Mouse (Mus musculus) spleen, postnatal 36 days (tissue): ENCODE results near the gene Zfp60.
"Not testable (repeated sequence)": the region's sequence is repeated elsewhere in the genome, so short reads cannot be mapped to it uniquely, and the experiment has no call there.

Source experiments
- DNase-seq, 2 experiments: peaks; one replicate each; pipeline ENCODE4 v3.0.0; 2022; ENCODE audit warnings: low spot score in 2 of 2, mixed read lengths in 1 of 2

Gene Zfp60

GRCm38 (mm10) chr7:27793865-27794264 is 62.7 kb downstream of the Zfp60 start:
- not testable (repeated sequence) for DNase-seq

GRCm38 (mm10) chr7:27794566-27794965 is 63.4 kb downstream of the Zfp60 start:
- DNase-seq, result no peak

DNA sequence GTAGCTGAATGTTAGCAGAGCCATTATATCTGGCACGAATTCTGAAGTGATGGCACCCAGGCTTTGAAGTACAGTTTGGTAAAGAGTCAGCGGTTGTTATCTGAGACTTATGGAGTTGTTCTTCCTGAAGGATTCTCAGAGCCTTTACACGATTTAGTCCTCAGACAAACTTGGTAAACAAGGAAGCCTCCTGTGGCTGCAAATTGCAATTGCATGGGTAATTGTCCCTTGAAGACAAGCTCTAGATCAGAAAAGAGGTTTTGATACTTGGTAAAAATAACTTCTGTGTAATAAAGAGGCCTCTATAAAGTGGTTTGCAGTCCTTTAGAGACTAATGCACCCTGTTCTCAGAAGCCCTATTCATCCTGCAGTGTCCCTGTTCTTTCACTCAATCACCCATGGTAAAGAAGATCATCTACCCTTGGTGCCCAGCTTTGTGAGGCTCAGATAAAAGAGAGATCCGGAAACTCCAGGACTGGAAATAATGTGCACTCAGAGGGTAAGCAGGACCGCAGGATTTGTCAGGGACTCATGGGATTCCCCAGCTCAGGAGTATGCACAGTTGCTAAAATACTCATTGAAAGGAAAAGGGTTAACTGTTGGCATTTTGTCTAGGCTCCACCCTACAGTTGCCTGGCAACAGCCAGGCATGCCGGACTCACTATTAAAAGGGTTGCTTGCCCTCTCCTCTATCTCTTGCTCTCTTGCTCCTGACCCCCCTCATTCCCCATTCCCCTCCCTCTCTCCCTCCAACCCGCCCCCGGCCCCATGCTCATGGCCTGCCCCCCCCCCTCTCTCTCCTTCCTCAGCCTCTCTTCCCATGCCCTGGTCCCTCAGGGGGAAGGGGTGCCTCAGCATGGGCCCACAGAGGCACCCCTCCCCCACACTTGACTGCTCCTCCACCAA is 67.0 kb downstream of the Zfp60 start:
- DNase-seq, result no peak

GRCm38 (mm10) chr7:27801137-27801536 is 69.9 kb downstream of the Zfp60 start:
- no peak for DNase-seq

- DNase-seq, result no peak
Measured at GRCm38 (mm10) chr7:27802986-27803385, 71.8 kb downstream of the Zfp60 start.
